Mouse (Mus musculus) lung, postnatal 0 days (tissue): ENCODE measurements around the gene Bcam. TPM values are rescaled to one million over a fixed set of nuclear protein-coding genes. Genes with fewer than 3 reads are reported as not detected.

Source experiments
- ATAC-seq: fragments of 200-750 bp; cut with Nextera tagmentation; 2 replicates; pipeline ENCODE4 v1.8.0; 2017; ENCODE audit warnings: moderate library complexity
- DNase-seq: peaks from one replicate; pipeline ENCODE4 v3.0.0-alpha.2; 2016; ENCODE audit warnings: low spot score
- H3K27ac ChIP-seq: fragments of 300-500 bp; sonication (generic); 2 replicates; pipeline ENCODE4 v1.5.1; 2014; ENCODE audit warnings: antibody characterized with exemption, mild to moderate bottlenecking, low read length, mixed read lengths
- H3K27me3 ChIP-seq: fragments of 300-500 bp; sonication (generic); replicated peaks from 2 replicates; pipeline ENCODE4 v1.6.1; 2014; ENCODE audit warnings: low read length, mixed read lengths; ENCODE audit not compliant: insufficient read depth
- H3K36me3 ChIP-seq: fragments of 300-500 bp; sonication (generic); 2 replicates; pipeline ENCODE4 v1.6.1; 2014; ENCODE audit warnings: low read length, mixed read lengths; ENCODE audit not compliant: insufficient read depth
- H3K4me1 ChIP-seq: fragments of 300-500 bp; sonication (generic); 2 replicates; pipeline ENCODE4 v1.6.1; 2014; ENCODE audit warnings: antibody characterized with exemption, low read depth, low read length, mixed read lengths; ENCODE audit not compliant: insufficient read depth
- H3K4me2 ChIP-seq: fragments of 300-500 bp; sonication (generic); replicated peaks from 2 replicates; pipeline ENCODE4 v1.6.1; 2014; ENCODE audit warnings: low read depth, mild to moderate bottlenecking, low read length, moderate library complexity, mixed read lengths
- H3K4me3 ChIP-seq: fragments of 300-500 bp; sonication (generic); 2 replicates; pipeline ENCODE4 v1.5.1; 2014; ENCODE audit warnings: low read depth, low read length
- H3K9ac ChIP-seq: fragments of 300-500 bp; sonication (generic); replicated peaks from 2 replicates; pipeline ENCODE4 v1.6.1; 2014; ENCODE audit warnings: low read depth, mild to moderate bottlenecking
- H3K9me3 ChIP-seq: fragments of 300-500 bp; sonication (generic); 2 replicates; pipeline ENCODE4 v1.6.1; 2016; ENCODE audit warnings: low read length, mixed read lengths
- CTCF ChIP-seq: IDR thresholded peaks from 2 replicates; pipeline ENCODE4 v1.5.1; 2016; ENCODE audit warnings: antibody characterized with exemption, mild to moderate bottlenecking
- EP300 ChIP-seq: IDR thresholded peaks from 2 replicates; pipeline ENCODE4 v1.6.1; 2016; ENCODE audit warnings: antibody characterized with exemption, mild to moderate bottlenecking, control low read depth
- WGBS: fragments of 180-500 bp; shearing (Covaris S2); extraction: QIAGEN DNeasy Blood & Tissue Kit; methylation state at CpG from one replicate; pipeline ENCODE4 v1.1.7; 2014; 5-methylcytosine and 5-hydroxymethylcytosine counted together
- polyA plus RNA-seq: library from polyadenylated mRNA; unstranded; fragments of >200 nt; fragmentation: Nextera tagmentation; extraction: Ambion mirVana; gene quantifications from 2 replicates; pipeline ENCODE4 v1.2.1, GENCODE M21; 2015

Bcam gene
- polyA plus RNA-seq, 1 experiment from 2014 or later: 477 TPM

DNA sequence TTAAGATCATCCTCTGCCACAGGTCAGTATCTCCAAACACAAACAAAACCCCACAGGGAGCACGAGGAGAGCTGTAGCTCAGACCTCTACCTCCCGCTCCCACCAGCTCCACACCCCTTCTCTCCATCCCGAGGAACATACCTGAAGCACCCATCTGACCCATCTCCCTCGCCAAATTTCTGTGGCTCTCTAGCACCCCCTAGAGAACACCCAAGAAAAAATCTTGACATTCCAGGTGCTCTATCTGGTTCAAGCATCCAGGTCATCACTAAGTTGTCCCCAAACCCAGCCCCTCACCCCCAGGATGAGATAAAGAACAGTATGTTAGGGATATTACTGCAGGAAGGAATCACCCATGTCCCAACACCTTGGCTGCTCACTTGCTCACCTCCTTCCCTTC, 57.6 kb downstream of the Bcam start:
- 52% methylated on average over 4 of the region's 4 CpGs for WGBS
- DNase-seq: peak; percentile 17

DNA sequence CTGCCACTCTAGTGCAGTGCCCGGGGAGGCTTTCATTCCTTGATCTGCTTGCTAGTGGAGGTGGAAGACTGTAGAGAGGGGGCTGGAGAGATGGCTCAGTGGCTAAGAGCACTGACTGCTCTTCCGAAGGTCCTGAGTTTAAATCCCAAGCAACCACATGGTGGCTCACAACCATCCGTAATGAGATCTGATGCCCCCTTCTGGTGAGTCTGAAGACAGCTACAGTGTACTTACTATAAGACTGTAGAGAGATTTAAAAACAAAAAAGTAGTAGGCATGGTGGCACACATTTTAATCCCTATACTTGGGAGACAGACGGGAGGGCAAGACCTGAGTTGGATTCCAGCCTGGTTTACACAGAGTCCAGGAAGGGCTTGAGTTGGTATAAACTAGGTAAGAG, 58.4 kb downstream of the Bcam start:
- DNase-seq (no peak), ATAC-seq (no peak)
- Histone ChIP-seq H3K9ac (no peak overlapping the region), H3K27me3 (no peaks in the 10 kb centered on the region), H3K36me3 (peaks cover 22% of the 10 kb centered on the region), H3K9me3 (no peaks in the 10 kb centered on the region), H3K4me3 (no peak overlapping the region), H3K4me1 (no peaks in the 10 kb centered on the region), H3K27ac (no peak overlapping the region), H3K4me2 (no peak overlapping the region)
- 58% methylated on average over 4 of the region's 4 CpGs for WGBS
- TF ChIP-seq CTCF (peak; percentile 63), EP300 (no peak)

More for the DNA sequence above, 57.6 kb downstream of the Bcam start:
- ATAC-seq: no peak
- H3K9me3 ChIP-seq: no peaks in the 10 kb centered on the region
- no peaks in the 10 kb centered on the region for H3K4me1 ChIP-seq
- H3K4me2 ChIP-seq: no peak overlapping the region
- H3K4me3 ChIP-seq: no peak overlapping the region
- peaks cover 22% of the 10 kb centered on the region for H3K36me3 ChIP-seq
- H3K27ac ChIP-seq: no peak overlapping the region
- H3K27me3 ChIP-seq: no peaks in the 10 kb centered on the region
- no peak overlapping the region for H3K9ac ChIP-seq
- TF ChIP-seq EP300 (no peak), CTCF (peak; percentile 64)

DNA sequence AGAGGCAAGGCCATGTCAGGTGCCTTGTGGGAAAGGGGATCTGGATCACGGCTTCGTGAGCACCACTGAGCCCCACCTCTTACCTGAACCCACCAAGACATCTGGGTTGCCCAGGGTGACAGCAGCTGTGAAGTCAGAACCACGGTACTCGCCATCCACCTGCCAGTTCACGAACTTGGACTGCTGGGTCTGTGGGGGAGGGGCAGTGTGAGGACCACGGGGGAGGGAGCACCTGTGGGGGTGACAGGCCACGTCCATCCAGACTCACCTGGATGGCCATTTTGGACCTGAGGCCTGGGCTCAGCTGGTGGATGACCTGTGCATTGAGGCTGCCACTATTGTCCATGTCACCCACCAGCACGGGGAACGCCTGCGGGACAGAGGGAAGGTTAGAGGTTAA, 60.2 kb downstream of the Bcam start:
- WGBS: 87% methylated on average over 10 of the region's 10 CpGs
- DNase-seq: no peak
- H3K27ac ChIP-seq: no peak overlapping the region
- no peaks in the 10 kb centered on the region for H3K4me1 ChIP-seq
- peaks cover 22% of the 10 kb centered on the region for H3K36me3 ChIP-seq
- no peaks in the 10 kb centered on the region for H3K9me3 ChIP-seq
- TF ChIP-seq CTCF (no peak), EP300 (no peak)
- no peak overlapping the region for H3K4me2 ChIP-seq
- no peak for ATAC-seq
- no peak overlapping the region for H3K4me3 ChIP-seq
- H3K9ac ChIP-seq: no peak overlapping the region
- no peaks in the 10 kb centered on the region for H3K27me3 ChIP-seq

Other genes starting within 250 kb of the Bcam start
- gene Ppp1r37, start 207.9 kb downstream of the Bcam start, polyA plus RNA-seq: 19.1 and 20.3 TPM in 2 replicates
- 0.76 and 0.88 TPM in 2 replicates for gene Zfp296, start 193.7 kb downstream of the Bcam start, polyA plus RNA-seq
- 161 and 163 TPM in 2 replicates for gene Gemin7, start 193.4 kb downstream of the Bcam start, polyA plus RNA-seq
- gene Clasrp, start 166.5 kb downstream of the Bcam start, polyA plus RNA-seq: 22.6 and 23.8 TPM in 2 replicates
- 15.6 and 29.8 TPM in 2 replicates for gene Relb, start 141.6 kb downstream of the Bcam start, polyA plus RNA-seq
- 76.9 and 78.8 TPM in 2 replicates for gene Clptm1, start 106.0 kb downstream of the Bcam start, polyA plus RNA-seq
- 4.2 and 4.9 TPM in 2 replicates for gene Apoc2, start 93.1 kb downstream of the Bcam start, polyA plus RNA-seq
- not detected in 2 replicates for gene Gm44805, start 89.6 kb downstream of the Bcam start, polyA plus RNA-seq
- gene Apoc4, start 89.5 kb downstream of the Bcam start, polyA plus RNA-seq: 0.38 and 0.88 TPM in 2 replicates
- 61.1 and 63.8 TPM in 2 replicates for gene Apoc1, start 78.4 kb downstream of the Bcam start, polyA plus RNA-seq
- gene Apoe, start 71.8 kb downstream of the Bcam start, polyA plus RNA-seq: 768 and 1,006 TPM in 2 replicates
- 60.8 and 62.4 TPM in 2 replicates for gene Tomm40, start 55.6 kb downstream of the Bcam start, polyA plus RNA-seq
- gene Nectin2, start 20.5 kb downstream of the Bcam start, polyA plus RNA-seq: 113 and 116 TPM in 2 replicates
- gene Cblc, start 25.8 kb upstream of the Bcam start, polyA plus RNA-seq: 18.4 and 23.9 TPM in 2 replicates
- 8.3 and 20.0 TPM in 2 replicates for gene Bcl3, start 51.8 kb upstream of the Bcam start, polyA plus RNA-seq
- 0.12 and 0.24 TPM in 2 replicates for gene Gm19345, start 81.0 kb upstream of the Bcam start, polyA plus RNA-seq
- gene Ceacam16, start 90.3 kb upstream of the Bcam start, polyA plus RNA-seq: 0.13 and 0.18 TPM in 2 replicates
- 0.04 TPM in 1 of 2 replicates, not detected in the other for gene Ceacam19, start 116.9 kb upstream of the Bcam start, polyA plus RNA-seq
- gene Pvr, start 150.1 kb upstream of the Bcam start, polyA plus RNA-seq: 20.8 and 24.3 TPM in 2 replicates
- 0.70 and 0.90 TPM in 2 replicates for gene Igsf23, start 179.7 kb upstream of the Bcam start, polyA plus RNA-seq
- gene Ceacam20, start 194.4 kb upstream of the Bcam start, polyA plus RNA-seq: not detected in 2 replicates
- 0.06 TPM in 1 of 2 replicates, not detected in the other for gene Nlrp9b, start 220.4 kb upstream of the Bcam start, polyA plus RNA-seq